Mouse (Mus musculus) lung, adult 2 months (tissue): ENCODE measurements around the gene Zfp385c.

ENCODE experiments used
- CTCF ChIP-seq: fragments of 200-500 bp; IDR thresholded peaks from 2 replicates; pipeline ENCODE4 v1.5.1; 2011; ENCODE audit warnings: mild to moderate bottlenecking, low read length, control low read depth; ENCODE audit not compliant: insufficient read depth
- POLR2A ChIP-seq: fragments of 200-500 bp; IDR thresholded peaks from 2 replicates; pipeline ENCODE4 v1.6.1; 2011; ENCODE audit warnings: low read depth, mild to moderate bottlenecking, control low read depth, low read length, borderline replicate concordance; ENCODE audit errors: extremely low read depth

DNA sequence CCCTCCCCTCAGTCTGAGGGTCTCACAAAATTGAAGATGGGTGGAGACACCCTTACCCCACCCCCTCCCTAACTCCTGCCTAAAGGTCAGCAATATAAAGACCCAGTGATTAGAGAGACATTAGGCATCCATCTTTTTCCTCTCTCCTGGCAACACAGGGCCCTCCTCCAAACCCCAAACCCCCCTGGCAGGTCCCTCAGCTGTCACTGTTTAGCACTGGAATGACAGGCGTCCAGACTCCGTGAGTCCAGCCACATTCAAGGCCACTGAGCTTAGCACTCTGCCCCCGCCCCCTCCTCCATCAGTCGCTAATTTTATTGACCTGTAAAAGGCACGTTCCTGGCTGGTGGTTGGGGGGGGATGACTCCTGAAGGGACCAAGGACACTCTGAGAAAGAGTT is 899 bp upstream of the Zfp385c start:
- TF ChIP-seq CTCF (no peak), POLR2A (no peak)
